Mouse (Mus musculus) frontal cortex, adult (tissue): ENCODE data around the gene Itpka.

ENCODE experiments used
- ATAC-seq: cut with Nextera tagmentation; 2 replicates; pipeline ENCODE4 v1.9.2; 2017; ENCODE audit warnings: mild to moderate bottlenecking, moderate library complexity, mixed read lengths; ENCODE audit not compliant: low TSS enrichment

Gene Itpka

DNA sequence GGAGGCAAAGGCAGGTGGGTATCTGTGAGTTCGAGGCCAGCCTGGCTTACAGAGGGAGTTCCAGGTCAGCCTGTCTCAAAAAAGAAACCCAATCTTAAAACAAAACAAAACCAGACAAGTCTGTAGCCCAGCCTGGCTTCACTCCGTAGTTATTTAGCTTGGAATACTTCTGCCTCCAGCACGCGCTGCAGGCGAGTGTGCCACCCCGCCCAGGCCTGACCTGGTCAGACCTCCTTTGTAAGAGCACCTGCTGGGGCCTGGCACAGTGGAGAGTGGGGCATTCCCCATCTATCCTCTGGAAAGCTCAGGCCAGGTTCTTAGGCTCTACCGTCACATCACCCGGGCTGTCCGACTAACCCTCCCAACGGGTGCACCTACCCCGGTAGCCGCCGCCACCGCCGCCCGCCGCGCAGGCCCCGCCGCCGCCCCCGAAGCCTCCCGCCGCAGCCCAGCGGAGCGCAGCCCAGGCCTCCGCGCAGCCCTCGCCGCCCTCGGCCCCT is 15.5 kb downstream of the Itpka start:
- ATAC-seq: peak; percentile 5; the same call in 1 of the 2 replicates

DNA sequence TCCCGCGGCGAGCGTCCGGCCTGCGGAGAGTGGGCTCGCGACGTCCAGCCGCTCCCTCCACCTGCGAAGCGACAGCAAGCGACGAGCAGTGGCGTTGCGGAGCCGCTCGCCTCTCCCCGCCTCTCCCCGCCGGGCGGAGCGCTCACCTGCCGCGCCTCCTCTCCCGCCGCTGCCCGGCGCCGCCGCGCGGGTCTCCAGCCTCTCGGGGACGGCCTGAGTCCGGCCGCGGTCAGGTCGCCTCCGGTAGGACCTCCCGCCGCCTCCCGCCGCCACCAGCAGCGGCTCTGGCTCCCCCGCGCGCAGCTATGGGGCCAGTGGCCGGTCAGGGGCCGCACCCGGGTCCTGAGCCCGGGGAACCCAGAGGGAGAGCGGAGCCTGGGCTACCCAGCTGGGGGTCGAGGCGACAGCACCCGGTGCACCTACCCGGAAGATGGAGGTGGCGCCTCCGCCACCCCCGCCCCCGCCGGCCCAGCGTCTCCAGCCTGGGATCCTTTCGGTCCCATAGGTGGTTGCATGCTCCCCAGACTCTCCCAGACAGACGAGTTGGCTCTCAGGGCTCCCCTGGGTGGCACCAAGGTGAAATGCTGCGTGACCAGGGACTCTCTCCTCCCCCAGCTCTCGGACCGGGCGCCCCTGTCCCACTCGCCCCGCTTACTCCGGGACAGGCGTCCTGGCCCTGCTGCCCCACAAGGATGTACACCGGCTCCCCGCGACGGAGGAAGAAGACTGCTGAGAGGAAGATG is 16.1 kb downstream of the Itpka start:
- peak; percentile 26 for ATAC-seq

DNA sequence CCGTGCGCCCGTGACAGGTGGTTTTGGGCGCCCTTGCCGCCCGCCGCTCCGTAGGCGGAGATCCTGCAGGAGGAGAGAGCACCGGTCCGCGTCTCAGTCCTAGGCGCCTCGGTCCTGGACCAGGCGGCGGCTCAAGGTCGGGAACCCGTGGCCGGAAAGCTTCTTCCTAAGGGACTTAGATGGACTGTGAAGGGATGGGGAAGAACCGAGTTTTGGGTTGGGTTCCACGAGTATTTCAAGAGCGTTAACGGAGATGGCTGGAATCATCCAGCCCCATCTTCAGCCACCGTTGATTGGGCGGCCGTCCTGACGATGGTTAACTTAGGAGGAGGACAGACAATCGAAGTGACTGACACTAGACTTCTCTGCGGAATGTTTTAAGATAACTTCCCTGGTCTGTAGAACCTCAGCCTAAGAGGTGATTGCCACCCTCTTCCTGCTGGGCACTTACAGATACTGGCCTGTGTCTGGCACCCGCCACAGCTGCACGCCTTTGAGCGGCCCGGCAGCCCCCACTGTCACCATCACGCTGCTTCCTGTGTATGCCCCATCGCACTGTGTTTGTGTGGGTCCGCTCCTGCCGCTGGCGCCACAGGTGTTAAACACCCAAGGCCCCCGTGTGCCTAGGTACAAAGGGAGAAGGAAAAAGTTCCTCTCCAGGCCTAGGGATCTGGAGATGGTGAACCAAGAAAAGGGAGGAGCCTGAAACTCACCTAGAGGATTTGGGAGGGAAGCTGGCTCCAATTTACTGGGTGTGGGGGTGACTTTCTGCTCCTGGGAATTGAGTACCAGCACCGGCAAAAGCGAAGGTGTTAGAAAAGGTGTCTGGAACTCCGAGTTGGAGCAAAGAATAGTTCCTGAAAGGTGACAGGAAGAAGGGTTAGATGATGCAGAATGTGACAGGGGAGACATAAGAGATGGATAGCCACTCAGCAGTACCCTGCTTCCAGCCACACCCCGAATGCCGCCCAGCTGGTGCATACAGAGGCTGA is 17.0 kb downstream of the Itpka start:
- no peak for ATAC-seq

DNA sequence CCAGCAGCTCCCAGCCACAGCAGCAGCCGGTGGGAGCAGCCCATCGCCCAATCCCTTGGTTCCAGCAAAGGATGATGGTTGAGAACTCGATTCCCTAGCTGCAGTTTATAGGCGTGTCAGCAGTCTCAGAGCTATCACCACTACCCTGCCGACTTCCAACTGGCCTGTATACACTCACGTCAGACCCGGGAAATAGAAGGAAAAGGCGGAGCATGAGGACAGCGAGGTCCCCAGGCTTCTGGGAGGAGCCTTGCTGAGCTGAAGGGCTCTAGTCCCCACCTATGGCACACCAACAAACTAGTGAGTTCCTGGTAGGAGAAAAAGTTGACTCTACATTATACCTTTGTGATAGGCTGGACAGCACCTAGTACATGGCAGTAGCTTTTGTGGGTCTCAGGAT is 18.1 kb downstream of the Itpka start, which contains the start of gene Ltk:
TSS of gene Ltk (minus strand) at position 181 of the 400 bp plus-strand sequence.
- no peak for ATAC-seq

DNA sequence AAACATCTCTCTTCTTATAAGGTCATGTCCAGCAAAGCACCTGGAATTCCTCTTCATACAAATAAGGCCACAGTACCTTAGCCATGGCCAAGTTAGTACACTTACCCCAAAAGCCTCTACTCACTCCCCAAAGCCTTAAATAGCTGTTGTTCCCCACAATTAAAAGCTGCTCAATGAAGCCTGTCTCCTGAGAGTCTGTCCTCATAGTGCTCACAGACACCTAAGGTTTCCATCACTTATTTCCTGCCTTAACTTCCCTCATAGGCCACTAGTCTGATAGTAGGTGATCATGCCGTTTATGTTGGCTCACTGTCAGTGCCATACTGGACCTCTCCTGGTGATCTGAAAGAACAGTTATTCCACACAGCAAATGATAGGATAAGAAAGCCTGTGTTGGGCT is 20.1 kb downstream of the Itpka start:
- no peak for ATAC-seq

DNA sequence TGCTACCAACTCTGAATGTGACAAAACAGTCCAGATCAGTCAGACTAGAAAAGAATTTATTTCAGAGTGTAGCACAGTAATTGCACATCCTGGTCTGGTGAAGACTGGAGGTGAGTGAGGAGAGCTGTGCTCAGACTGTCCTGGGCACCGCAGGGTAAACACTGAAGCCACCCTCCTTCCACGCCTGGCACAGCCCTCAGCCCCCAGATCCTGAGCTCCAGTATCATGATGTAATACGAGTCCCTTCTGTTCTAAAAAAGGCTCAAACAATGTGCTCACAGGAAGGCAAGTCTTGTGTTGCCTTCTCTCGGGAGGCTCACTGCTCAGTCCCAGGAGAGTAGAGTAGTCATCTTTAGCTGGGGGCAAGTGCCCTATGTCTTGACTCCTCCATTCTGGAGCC is 21.8 kb downstream of the Itpka start:
- ATAC-seq: peak; percentile 75

DNA sequence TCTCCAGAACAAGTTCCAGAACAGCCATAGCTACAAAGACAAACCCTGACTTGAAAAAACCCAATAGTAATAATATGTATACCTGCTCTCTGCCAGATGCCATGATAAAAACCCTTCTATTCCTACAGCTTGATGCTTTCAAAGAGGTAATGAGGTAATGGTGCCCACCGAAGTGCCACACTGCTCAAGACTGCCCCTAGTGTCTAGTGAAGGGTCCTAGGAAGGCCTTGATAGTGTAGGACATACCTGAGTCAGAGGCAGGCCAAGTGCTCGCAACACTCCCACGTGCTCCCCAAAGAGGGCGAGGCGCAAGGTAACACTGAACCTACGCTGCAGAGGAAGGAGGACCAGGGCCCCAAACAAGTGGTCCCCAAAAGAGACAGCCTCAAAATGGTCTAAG is 25.1 kb downstream of the Itpka start:
- no peak for ATAC-seq

DNA sequence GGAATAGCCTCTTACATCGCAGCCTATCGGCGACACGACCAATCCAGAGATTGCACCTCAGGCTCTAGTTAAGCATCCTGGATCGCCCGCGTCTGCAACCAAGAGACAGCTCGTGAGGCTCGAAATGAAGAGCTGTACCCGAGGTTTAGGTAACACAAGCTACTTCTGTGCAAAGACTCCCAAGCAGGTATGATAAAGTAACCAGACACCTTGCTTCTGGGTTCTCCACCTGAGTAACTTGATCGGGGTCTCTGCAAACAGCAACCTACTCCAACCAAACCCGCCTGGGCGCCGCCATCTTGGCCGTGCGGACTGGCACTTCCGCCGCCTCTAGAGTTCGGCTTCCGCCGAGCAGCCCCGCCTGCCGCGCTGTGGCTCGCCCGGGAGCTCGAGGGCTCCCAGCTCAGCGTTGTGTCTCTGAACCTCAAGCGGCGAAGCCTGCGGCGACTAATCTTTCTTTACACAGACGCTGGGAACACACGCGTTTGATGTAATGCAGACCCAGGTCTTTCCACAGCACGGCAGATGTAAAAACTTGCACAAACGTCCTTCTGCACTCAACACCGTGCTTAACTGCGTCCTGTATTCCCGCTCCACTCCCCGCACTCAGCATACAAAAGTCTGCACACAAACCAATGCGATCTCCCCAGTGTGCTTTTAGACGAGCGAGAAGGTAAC is 45.2 kb downstream of the Itpka start, which contains the start of gene Rpap1:
TSS of gene Rpap1 (minus strand) at position 332 of the 678 bp plus-strand sequence.
- peak; percentile 99 for ATAC-seq

DNA sequence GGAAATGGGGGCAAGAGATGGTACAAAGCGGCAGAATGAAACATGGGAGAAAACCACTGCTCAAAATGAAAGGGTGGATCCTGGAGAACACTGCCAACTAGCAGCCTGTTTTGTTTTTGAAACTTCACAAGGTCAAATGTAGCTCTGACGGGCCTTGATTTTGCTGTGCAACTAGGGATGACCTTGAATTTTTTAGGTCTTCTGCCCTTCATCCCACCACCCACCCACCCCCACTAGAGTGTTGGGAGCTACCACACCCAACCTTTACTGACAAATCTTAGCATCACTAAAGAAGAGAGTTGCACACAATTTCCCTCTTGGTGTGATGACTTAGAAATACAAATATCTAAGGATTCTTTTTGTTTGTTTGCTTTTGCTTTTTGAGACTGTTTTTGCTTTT is 47.9 kb downstream of the Itpka start:
- no peak for ATAC-seq

DNA sequence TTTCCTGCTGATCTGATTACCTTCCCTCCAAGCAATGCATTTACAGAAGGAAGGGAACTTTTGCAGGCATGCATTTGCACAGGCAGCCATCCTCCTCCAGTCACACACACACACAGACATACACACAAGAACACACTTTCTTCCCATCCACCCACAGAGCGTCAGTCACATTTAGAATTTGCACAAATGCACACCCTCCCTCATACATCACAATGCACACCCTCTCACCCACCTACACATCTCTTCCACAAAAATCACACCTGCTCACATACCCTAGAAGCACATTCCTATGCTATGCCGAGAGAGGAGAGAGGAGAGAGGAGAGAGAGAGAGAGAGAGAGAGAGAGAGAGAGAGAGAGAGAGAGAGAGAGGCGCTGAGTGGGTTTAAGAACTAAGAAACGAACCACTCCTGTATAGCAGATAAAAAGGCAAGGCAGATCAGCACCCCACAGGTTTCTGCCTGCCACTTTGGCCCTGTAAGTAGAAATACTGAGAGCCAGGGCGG is 55.2 kb downstream of the Itpka start, which contains the start of gene Tyro3:
TSS of gene Tyro3 (plus strand) at position 455 of the 505 bp plus-strand sequence.
- peak; percentile 41 for ATAC-seq

DNA sequence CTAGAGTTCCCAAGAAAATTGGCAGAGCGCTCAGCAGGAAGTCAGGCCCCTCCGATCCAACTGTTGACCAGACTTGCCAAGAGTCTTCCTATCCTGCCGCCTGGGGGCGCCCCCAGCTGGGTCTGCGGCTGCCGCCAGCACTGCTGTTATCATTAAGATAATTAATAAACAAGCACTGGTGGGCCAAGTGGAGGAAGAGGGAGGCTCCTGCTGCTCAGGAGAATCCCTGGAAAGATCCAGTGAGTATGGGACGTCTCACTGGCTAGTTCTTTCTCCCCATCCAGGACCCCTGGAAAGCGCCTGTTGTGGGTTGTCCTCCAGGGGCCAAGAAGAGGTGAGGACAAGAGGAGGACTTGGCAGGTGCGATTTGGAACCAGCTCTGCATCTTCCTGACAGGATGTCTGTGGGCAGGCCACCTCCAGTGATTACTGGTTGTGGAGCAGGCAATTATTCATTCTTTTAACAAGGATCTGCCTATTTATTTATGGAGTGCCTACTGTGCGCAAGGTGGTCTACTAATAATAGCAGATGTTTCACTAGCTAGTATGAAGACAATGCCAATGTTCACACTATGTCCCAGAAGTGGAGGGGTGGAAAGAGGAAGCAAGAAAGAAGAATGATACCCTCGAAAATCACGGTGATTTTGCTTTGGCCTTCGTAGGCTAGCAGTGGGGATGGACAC is 56.2 kb downstream of the Itpka start:
- no peak for ATAC-seq

DNA sequence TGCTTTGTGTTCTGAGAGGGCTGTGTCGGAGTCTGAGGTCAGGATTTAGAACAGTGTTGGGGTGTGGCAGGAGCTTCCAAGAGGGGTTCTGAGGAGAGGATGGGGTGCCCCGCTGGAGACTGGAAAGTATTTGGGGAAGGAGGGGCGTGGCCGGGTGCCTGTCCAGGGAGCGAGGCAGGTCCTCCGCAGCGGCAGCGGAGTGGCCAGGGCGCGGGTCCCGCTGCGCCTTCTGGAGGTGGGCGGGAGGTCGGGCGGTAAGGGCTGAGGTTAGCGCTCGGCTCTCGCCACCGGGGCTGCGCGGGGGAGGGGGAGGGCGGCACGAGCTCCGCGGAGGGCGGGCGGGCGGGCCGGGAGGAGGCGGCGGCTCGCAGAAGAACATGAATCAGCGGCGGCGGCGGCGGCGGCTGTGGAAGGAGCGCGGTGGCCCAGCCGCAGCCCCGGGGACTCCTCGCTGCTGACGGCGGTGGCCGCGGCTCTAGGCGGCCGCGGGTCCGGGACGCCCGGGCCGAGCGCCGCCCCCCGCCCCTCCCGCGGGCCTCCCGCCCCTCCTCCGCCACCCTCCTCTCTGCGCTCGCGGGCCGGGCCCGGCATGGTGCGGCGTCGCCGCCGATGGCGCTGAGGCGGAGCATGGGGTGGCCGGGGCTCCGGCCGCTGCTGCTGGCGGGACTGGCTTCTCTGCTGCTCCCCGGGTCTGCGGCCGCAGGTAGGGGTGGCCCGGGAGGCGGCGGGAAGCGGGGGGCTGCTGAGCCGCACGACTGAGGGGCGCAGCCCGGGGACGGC is 57.2 kb downstream of the Itpka start:
- no peak for ATAC-seq

DNA sequence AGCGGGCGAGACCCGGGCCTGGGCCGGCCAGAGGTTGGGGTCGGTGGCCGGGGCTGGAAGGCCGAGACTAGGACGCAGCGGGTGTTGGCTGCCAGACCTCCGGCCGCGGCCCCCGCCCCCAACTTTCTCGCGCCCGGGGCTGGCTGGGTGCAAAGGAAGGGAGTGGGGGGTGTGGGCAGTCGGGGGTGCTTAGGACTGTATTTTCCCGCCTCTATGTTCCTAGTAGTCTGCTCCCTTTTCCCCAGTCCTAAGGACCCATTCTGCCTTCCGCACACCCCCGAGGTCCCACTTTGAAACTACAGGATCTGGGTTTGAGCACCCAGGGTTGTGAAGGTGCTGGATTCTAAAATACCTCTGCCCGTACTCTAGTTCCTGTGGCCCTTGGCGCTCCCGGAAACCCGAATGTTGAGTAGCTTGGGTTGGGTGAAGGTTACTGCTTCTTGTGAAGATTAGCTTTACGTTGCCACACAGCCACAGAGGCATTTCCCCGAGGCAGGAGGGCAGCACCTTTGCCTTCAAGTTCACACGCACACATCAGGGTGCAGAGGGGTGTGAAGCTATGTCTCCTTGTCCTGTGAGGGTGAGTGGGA is 57.9 kb downstream of the Itpka start:
- ATAC-seq: no peak
